Mouse (Mus musculus): ENCODE data around the gene Pnma1. TPM values are rescaled to one million over a fixed set of nuclear protein-coding genes. Genes with fewer than 3 reads are reported as not detected.

The Pnma1 gene
- total RNA-seq (2022) = 1 to 10 TPM; 3.1 to 3.9 (median 3.6) TPM

GRCm38 (mm10) chr12:84147954-84148621 is at the start of gene Pnma1:
Gene Pnma1, minus strand, starts transcription at chr12:84148489.
- peak; percentile 66 to 82 for DNase-seq (ENCODE audit: low spot score in 2 of 2)

- no peak for DNase-seq (ENCODE audit: low spot score in 2 of 2)
Measured at GRCm38 (mm10) chr12:84195195-84195594, 46.9 kb upstream of the Pnma1 start.

- DNase-seq (ENCODE audit: low spot score in 2 of 2) = no peak
Measured at GRCm38 (mm10) chr12:84194400-84195109, 46.3 kb upstream of the Pnma1 start.

GRCm38 (mm10) chr12:84193642-84194399 is 45.5 kb upstream of the Pnma1 start:
- DNase-seq (ENCODE audit: low spot score in 2 of 2) = peak; percentile 89 to 91

GRCm38 (mm10) chr12:84192741-84193641 is 44.7 kb upstream of the Pnma1 start:
- DNase-seq (ENCODE audit: low spot score in 2 of 2) = peak in 1 of 2 experiments; percentile 41

GRCm38 (mm10) chr12:84192280-84192679 is 44.0 kb upstream of the Pnma1 start:
- DNase-seq (ENCODE audit: low spot score in 2 of 2) = no peak

- no peak for DNase-seq (ENCODE audit: low spot score in 2 of 2)
Measured at GRCm38 (mm10) chr12:84191770-84192169, 43.5 kb upstream of the Pnma1 start.

GRCm38 (mm10) chr12:84191190-84191589 is 42.9 kb upstream of the Pnma1 start:
- no peak for DNase-seq (ENCODE audit: low spot score in 2 of 2)

GRCm38 (mm10) chr12:84190151-84190820 is 42.0 kb upstream of the Pnma1 start:
- no peak for DNase-seq (ENCODE audit: low spot score in 2 of 2)

- DNase-seq (ENCODE audit: low spot score in 2 of 2) = no peak
Measured at GRCm38 (mm10) chr12:84188881-84189444, 40.7 kb upstream of the Pnma1 start.

- DNase-seq (ENCODE audit: low spot score in 2 of 2) = no peak
Measured at GRCm38 (mm10) chr12:84187752-84188601, 39.7 kb upstream of the Pnma1 start.

- DNase-seq (ENCODE audit: low spot score in 2 of 2) = no peak
Measured at GRCm38 (mm10) chr12:84186950-84187349, 38.7 kb upstream of the Pnma1 start.

GRCm38 (mm10) chr12:84186536-84186935 is 38.2 kb upstream of the Pnma1 start:
- DNase-seq (ENCODE audit: low spot score in 2 of 2) = no peak

- no peak for DNase-seq (ENCODE audit: low spot score in 2 of 2)
Measured at GRCm38 (mm10) chr12:84185547-84185946, 37.3 kb upstream of the Pnma1 start.

GRCm38 (mm10) chr12:84184979-84185378 is 36.7 kb upstream of the Pnma1 start:
- no peak for DNase-seq (ENCODE audit: low spot score in 2 of 2)

GRCm38 (mm10) chr12:84181999-84182398 is 33.7 kb upstream of the Pnma1 start:
- no peak for DNase-seq (ENCODE audit: low spot score in 2 of 2)

GRCm38 (mm10) chr12:84180701-84181435 is 32.6 kb upstream of the Pnma1 start:
- DNase-seq (ENCODE audit: low spot score in 2 of 2) = peak in 1 of 2 experiments; percentile 45

- no peak for DNase-seq (ENCODE audit: low spot score in 2 of 2)
Measured at GRCm38 (mm10) chr12:84180090-84180489, 31.8 kb upstream of the Pnma1 start.

Data from layer of hippocampus, adult 8-10 months (tissue).